Mouse (Mus musculus) gastrocnemius, postnatal 10 days (tissue): ENCODE measurements around the gene Fbxl15. TPM values are rescaled to one million over a fixed set of nuclear protein-coding genes. Genes with fewer than 3 reads are reported as not detected.

Experiments used
- DNase-seq: peaks from one replicate; pipeline ENCODE4 v3.0.0; 2021; ENCODE audit warnings: mixed read lengths
- total RNA-seq, 2 experiments: library from RNA; stranded (reverse); gene quantifications; 2 replicates each; pipeline ENCODE4 v1.2.3; 2021

Gene Fbxl15
- total RNA-seq, 2 experiments from 2014 or later = 2.7 to 3.7 TPM

DNA sequence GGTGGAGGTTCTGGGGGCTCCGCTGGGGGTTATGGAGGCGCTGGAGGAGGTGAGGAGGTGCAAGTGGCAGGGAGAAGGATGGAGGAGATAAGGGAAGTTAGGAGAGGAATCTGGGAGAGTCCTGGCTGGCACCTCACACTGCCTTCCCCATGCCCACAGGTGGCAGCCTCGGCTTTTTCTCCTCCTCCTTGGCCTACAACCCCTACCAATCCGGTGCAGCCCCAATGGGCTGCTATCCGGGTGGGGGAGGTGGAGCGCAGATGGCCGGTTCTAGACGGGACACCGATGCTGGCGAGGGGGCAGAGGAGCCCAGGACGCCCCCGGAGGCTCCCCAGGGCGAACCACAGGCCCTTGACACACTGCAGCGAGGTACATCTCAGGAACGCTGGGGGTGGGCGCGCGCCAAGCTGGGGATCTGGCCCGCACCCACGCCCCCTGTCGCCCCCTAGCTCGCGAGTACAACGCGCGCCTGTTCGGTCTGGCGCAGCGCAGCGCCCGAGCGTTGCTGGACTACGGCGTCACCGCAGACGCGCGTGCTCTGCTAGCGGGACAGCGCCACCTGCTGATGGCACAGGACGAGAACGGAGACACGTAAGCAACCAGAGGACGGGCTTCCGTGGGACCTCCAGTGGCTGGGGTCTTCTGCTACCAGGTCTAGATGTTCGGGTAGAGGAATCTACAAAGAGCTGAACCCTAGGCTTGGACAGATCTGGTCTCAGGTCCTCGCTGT lies 19.1 kb upstream of the Fbxl15 start:
- DNase-seq = peak; percentile 93

DNA sequence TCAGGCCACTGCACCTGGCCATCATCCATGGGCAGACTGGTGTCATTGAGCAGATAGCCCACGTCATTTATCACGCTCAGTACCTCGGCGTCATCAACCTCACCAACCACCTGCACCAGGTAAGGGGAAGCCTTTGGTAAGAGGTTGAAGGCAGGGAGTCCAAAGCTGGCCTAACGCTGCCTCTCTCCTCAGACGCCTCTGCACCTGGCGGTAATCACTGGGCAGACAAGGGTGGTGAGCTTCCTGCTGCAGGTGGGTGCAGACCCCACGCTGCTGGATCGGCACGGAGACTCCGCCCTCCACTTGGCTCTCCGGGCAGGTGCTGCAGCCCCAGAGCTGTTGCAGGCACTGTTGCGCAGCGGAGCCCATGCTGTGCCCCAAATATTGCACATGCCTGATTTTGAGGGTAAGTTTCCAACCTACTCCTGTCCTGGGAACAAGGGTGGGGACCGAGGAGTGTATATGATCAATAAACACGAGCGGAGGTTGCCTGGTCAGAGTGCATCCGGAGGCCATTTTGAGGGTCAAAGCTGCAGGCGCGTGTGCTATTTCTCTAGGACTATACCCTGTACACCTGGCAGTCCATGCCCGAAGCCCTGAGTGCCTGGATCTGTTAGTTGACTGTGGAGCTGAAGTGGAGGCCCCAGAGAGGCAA lies 18.2 kb upstream of the Fbxl15 start:
- DNase-seq = peak; percentile 3

DNA sequence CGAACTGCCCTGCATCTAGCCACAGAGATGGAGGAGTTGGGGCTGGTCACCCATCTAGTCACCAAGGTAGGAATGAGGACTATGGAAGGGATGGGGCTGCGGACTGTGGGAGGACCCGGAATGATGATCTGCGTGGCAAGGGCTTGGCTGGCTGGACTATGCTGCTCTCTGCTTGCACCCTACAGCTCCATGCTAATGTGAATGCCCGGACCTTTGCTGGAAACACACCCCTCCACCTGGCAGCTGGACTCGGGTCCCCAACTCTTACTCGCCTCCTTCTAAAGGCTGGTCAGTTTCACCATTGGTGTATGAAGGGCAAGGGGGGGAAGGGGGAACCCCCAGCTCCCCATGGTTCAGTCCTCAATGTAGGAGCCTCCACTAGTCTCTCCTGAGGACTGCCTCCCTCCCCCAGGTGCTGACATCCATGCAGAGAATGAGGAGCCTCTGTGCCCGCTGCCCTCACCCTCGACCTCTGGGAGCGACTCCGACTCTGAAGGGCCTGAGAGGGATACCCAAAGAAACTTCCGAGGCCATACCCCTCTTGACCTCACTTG lies 17.6 kb upstream of the Fbxl15 start:
- DNase-seq = peak; percentile 4

DNA sequence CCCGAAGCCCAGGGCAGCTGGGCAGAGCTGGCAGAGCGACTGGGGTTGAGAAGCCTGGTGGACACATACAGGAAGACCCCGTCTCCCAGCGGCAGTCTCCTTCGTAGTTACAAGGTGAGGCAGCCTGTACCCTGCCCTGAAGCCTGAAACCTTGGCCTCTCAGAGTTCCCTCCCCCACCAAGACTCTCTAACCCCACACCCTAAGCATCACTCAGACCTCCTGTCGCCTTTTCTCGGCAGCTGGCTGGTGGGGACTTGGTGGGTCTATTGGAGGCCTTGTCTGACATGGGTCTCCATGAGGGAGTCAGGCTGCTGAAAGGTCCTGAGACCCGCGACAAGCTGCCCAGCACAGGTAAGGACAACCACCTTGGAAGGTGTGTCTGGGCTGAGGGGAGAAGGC lies 16.6 kb upstream of the Fbxl15 start:
- no peak for DNase-seq

DNA sequence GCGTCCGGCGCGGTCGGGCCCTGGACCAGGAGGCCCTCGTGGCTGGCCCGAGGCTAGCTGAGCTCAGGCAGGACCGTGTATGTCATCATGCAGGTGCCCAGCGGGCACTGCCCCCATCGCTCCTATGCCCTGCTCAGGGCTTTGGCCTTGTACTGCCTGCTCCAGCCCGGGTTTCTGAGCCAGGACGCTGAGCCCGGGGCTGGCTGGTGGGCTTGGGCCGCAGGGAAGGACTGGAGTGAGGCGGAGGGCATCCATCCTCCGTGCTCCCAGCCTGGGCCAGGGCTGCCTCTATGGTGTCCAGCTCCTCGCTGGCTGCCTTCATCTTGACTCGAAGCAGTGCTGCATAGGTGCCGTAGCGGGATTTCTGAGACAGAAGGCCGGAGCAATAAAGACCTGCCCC lies 15.4 kb upstream of the Fbxl15 start:
- DNase-seq = no peak

DNA sequence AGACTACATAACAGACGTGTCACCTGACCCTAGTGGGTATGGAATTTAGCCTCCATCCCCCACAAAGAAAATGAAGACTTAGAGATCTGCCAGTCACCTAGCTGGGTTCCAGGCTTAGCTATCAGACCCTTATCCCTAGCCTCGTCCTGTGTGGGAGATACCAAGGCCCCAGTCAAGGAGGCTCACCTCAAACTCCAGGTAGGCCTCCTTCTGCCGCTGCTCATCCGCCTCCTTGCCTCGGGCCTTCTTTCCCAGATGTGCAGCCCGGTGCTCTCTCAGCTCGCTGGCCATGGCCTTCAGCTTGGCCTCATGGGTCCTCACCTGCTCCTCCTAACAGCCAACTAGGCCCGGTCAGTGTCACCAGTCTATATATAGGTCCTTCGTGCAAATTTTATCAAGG lies 14.9 kb upstream of the Fbxl15 start:
- no peak for DNase-seq

DNA sequence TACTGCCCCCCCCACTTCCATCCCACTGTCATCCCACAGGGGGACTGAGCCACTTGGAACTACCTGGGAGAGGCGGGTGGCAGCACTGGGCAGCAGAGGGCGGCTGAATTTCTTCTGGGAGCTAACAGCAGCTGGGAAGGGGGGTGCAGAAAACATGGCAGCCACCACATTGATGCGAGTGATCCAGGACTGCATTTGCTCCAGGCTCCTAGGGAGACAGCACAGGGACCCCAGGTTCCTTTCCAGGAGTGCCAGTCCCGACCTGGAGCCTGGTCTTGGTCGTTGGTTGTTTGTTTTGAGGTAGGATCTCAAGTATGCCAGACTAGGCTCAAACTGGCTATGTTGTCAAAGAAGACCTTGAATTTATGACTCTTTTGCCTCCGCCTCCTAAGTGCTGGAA lies 14.4 kb upstream of the Fbxl15 start:
- no peak for DNase-seq

DNA sequence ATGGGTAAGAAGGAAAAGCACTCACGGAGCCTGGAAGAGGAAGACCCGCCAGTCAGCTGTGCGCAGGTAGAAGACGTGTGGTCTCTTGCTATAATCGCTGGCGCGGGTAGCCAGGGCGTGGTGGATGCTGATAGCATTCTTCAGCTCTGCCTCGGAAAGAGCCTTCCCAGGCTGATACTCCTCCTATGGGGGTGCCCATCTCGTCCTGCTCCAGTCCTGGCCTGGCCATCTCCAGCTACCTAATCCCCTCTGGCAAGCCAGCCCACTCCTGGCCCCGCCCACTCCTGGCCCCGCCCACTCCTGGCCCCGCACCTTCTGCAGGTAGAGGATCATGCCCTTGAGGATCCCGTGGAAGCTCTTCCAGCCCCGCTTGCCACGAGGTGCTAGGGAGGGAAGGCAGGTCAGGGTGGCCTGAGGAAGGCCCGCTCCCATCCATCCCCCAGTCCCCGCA lies 13.8 kb upstream of the Fbxl15 start:
- DNase-seq = no peak

DNA sequence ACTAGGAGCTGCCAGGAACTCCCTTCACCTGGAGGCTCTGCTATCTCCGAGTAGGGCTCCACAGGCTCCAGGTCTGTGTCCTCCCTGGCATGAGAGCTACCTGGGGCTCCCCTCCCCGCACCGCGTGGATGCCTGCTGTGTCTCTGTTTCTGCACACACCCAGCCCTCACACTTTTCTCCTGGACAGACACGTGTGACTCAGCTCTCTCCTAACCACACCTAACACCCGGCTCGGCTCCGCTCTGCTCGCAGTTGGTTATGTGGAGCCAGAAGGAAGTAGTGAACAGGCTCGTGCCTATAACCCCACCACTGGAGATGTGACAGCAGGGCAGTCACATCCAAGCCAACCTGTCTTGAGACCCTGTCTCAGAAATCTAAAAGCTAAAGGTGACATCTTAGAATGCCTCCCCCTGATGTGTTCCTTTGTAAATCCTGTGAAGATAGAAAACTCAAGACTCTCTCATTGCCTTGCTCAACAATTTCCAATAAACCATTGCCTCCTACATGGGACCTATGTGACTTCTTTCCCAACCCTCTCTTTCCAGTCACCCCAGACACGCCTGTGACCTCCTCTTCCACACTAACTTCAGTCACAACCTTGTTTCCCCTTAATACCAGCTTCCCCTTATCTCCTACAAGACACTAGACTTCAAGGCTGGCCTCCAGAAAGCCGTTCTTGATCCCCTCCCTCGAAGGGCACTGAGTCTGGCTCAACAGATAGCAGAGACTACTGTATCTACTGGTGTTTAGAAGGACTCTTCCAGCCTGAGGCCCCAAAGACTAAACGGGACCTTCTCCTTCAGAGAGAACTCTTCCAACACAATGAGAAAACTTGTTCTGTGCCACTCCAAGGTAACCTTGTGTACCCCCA lies 12.9 kb upstream of the Fbxl15 start:
- DNase-seq = no peak

DNA sequence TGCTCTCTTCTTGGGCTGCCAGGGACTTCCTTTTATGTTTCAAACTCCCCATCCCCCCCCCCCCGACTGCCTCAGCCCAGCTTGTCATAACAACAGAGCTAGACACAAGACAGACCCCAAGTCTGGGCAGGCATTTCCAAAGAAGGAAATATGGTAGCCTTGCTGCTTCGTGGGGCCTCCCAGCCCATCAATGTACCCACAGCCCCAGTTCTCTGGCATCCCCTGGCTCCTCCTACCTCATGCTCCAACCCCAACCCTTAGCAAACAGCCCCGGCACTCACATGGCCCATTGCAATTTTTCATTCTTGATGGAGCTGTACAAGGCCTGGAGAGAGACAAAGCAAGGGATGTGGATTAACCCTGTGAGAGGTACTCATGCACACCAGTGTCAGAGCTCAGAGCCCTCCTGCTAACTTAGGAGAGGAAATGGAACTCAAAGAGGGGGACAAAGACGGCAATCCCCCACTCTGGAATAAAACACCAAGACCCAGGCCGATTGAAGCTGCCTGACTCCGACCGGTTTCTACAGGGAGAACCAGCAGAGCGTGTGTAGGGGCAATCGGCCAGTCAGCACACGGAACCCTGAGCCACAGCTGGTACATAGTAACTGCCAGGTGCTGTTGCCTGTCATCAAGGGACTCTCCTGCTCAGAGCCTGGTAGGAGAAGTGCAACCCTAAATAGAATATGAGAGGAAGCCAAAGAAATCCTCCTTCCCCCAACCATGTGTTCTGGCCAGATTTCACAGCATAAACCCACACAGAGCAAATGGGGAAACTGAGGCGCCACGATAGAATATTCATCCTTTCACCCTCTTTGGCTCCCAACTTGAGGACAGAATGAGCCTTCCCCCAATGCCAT lies 12.0 kb upstream of the Fbxl15 start:
- peak; percentile 4 for DNase-seq

DNA sequence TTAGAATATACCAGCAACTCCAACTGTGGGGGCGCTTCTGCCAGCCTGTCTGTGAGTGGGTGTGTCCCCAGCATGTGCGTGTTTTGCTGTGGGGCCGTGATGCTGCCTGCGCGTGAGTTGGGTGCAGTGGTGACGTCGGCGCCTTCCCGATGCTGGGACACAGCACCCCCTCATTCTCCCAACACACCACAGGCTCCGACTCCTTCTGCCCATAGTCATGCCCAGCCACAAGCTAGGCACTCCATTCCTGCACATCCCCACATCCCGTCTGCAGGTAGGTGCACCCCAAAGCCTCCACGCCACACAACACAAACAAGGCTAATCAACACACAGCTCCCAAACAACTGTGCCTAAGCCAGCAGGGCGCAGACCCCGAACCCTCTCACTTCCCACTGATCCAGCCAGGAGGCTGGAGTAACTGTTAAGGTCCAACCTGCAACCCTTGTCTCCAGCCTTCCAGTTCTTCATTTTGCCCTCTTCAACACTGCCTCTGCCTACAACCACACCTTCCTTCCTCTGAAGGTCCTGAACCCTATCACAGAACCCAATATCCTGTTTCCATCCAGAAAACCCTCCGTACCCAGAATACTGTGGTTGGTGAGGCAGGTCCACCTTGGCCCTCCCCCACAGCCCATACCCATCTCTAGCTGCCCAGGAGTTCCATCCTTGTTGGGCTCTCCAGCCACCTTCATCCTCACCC lies 11.0 kb upstream of the Fbxl15 start:
- DNase-seq = peak; percentile 3

DNA sequence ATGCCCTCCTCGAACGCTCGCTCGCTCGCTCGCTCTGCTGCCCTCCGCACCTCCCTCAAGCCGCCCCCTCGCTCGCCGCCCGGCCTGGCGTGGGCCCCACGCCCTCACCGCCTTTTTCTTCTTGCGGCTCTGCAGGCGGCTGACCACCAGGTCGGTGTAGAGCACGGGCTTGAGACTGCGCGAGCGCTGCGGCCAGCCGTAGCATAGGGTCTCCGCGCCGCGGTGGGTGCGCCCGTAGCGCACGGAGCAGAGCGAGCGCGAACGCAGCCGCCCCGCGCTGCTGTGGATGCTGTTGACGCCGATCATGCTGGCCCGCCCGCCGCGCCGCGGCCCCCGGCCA lies 10.5 kb upstream of the Fbxl15 start:
- peak; percentile 16 for DNase-seq

DNA sequence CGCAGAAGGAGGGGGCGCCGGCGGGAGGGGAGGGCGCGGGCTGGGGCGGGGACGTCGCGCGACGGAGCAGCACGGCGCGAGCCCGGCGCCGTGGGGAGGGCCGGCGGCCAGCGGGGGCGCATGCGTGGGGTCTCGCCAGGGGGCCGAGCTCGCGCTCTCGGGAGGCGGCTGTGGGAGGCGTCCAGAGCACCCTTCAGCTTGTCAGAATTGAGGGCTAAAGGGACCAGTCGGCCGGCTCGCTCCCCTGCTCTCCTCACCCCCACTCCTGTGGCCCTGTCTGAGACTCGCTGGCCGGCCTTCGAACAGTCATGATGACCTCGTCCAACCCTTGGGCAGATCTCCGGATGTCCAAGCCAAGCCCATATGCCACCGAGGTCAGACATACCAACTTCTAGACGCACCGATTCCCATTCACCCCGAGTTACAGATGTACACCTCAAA lies 9.9 kb upstream of the Fbxl15 start:
- peak; percentile 45 for DNase-seq

DNA sequence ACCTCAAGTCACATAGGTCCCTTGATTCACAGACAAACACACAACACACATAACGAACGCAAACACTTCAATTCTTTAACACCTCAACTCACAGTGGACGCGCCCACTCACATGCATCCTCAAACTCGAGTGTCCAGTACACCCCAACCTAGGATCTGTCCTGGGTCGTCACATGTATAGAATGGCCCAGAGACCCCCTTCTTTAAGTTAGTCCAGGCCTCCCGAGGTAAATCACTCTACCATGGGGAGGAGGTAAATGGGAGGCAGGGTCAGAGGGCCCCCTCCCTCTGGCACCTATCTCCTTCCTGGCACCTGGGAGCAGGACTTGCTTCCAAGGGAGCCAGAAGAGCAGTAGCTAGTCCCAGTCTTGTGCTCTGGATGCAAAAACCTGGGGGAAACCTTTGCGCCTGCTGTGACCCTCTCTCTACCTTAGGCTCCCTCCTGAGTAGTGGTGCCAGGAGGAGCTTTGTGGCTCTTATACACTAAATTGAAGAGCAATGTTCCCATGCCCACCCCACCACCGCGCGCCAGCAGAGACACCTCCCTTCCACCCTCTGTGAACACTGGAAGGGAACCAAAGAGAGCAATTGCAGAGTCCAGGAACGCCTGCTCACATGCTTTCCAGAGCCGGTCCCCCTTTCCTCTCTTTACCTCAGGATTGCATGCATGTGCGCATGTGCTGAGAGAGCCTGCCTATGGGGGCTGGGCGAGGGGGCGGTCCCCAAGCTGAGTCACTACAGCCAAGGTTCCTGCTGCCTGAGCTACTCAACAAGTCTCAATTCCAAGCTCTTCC lies 9.2 kb upstream of the Fbxl15 start:
- peak; percentile 58 for DNase-seq

DNA sequence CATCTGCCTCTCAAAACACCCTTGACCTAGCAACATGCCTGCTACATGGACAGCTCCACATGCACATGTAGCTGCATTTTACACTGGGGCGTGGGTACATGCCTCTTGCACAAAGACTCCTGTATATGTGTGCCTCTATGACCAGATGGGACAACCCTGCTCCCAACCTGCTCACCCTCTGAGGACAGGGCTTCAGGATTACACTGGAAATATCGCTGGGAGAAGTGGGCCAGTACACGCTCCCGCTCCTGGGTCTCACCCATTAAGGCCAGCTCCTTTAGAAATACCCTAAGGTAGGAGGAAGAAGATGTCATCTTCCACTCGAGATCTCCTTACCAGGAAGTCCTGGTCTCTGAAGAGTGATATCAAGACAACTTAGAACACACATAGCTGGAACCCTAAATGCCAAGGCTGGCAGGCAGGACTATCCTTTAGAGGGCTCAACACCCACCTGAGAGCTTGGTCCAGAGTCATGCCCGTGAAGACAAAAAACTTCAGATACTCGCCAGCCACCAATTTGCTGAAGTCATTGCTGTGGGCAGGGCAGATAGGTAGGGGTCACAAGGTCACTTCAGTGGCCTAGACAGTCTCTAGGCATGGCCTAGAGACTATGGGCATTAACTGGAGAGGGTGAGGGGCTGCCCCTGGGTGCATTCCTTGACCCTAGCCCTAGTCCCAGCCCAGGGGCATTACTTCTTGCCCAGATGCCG lies 7.8 kb upstream of the Fbxl15 start:
- DNase-seq = peak; percentile 1

DNA sequence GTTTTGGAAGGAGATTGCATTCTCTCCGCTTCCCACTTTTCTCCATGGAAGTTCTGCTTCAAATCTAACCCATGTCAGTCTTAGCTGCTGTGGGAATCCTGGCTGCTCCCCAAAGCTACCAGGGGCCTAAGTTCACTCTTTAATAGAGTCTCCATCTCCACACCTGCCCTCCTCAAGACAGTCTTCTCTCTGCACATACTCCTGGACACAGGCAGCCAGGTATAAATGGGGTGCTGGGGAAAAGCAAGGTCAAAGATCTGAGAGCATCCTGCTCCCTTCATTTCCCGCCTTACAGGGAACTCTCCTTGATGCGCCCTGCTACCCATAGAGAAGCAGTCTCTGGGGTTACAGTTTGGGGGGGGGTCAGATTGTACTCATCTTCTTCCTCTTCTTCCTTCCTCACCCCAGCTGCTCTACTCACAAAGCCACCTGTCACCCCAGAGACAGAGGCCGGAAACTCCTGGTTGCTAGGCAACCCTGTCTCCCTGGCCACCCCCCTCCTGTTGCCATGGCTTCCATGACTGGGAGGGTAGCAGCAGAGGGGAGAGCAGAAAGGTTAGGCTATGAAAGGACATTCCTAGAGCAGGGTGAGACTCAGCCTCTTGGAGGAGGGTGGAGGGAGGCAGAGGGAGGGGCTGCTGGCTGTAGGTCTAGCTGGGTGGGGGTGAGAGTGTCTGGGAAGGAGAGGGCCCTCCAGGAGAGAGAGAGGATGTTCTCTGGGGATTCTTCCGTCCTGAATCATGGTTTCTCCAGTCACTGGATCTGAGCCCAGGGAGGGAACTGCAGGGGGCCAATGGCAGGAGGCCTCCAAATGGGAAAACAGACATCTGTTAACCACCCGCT lies 6.7 kb upstream of the Fbxl15 start:
- peak; percentile 2 for DNase-seq

DNA sequence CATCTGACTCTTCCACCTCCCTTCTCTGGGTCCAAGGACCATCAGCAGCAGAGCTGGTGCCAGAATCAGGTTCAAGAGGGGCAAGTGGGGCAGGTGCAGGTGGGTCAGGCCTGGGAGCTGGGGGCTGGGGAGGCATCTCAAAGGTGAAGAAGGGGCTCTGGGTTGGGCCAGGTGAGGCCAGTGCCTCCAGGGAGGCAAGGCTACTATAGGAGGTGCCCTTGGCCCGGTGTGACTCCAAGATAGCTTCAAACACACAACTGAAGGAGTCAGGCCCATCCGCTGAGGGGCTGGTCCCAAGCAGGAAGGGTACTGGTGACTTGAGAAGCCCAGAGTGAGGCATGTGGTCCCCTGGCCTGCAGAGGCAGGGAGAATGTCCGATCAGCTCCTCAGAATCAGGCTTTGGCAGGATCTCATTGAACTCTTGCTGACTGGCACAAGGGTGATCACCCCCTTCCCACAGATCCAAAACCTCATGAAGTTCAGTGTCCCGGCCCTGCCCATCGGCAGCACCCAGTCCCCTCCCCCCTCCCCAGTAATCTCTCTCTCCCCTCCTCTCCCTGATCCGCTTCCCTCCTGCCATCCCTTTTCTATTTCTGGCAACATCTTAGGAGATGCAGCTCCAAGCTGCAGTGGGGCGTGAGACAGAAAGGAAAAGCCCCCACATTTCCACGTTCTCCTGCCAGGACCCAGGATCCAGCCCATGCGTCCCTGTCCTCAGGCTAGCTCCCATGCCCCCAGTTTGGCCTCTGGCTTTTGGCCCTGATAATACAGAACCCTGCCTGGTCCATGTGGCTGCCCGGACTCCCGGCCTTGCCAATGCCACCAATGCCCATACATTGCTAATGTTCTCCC lies 5.6 kb upstream of the Fbxl15 start:
- DNase-seq = peak; percentile 4
